ENCODE assay signal across 25 mouse cellular contexts in the genomic region with DNA sequence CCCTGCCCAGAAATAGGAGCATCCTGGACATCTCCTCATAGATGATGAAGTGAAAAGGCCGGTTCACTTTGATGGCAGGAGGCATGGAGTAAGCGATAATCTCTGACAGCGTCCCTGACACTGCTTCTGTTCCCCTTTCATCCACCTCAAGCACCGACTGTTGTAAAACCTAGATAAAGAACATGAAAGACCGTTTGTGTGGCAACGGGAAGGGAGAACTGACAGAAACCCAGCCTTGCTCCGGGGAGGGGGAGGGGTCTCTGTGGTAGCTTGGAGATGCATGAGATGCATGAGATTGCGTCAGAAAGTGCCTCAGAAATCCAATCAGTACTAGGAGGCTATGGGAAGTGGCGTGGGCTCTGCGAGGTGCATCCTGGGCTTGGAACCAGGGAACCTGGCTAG. TPM values are rescaled to one million over a fixed set of nuclear protein-coding genes. Genes with fewer than 3 reads are reported as not detected.
A peak's percentile ranks its signal among the peaks of the same experiment; 100 is the strongest.
DNase-seq lines count a peak whose midpoint lies in the region; ATAC-seq and TF ChIP-seq lines count a peak whose summit lies in the region.
"Had no signal": no experiment of that assay in that cellular context is flagged by ENCODE, and none has a peak within 500 bp of the region (broad histone marks: within the 10 kb centered on the region; RNA-seq: fewer than 3 reads in every experiment).

No protein-coding gene starts in this region.

- no peak for TF ChIP-seq EP300 in liver, postnatal 0 days (IDR thresholded peaks at IDR 0.05; ENCODE audit: low read depth)

- H3K9ac ChIP-seq in intestine, embryonic 14.5 days (ENCODE audit: low read length), result no peak overlapping the region
- H3K9ac ChIP-seq in intestine, postnatal 0 days (ENCODE audit: low read depth, low read length), result no peak overlapping the region
- H3K9ac ChIP-seq in intestine, embryonic 15.5 days, result no peak overlapping the region
- H3K9ac ChIP-seq in liver, postnatal 0 days (replicated peaks), result no peak overlapping the region
- H3K9ac ChIP-seq: embryonic facial prominence, embryonic 12.5 days; forebrain, embryonic 15.5 days; hindbrain, embryonic 12.5 days had no signal

- no peaks in the 10 kb centered on the region for H3K4me1 ChIP-seq in intestine, embryonic 14.5 days (replicated peaks; ENCODE audit: control insufficient read depth, insufficient read depth, low read length)
- H3K4me1 ChIP-seq in intestine, postnatal 0 days (replicated peaks; ENCODE audit: control insufficient read depth, insufficient read depth, low read length), result 0 out of 2 replicates have a peak, but pooled peaks cover 2% of the 10 kb centered on the region
- no peaks in the 10 kb centered on the region for H3K4me1 ChIP-seq in intestine, embryonic 15.5 days (replicated peaks)
- no peaks in the 10 kb centered on the region for H3K4me1 ChIP-seq in liver, postnatal 0 days (ENCODE audit: insufficient read depth)
- H3K4me1 ChIP-seq: embryonic facial prominence, embryonic 12.5 days; forebrain, embryonic 15.5 days; hindbrain, embryonic 12.5 days had no signal

- peak; percentile 55; the same call in 1 of the 2 replicates for ATAC-seq in intestine, embryonic 14.5 days (replicated peaks; ENCODE audit: low FRiP score, low TSS enrichment, low read depth)
- no peak for ATAC-seq in intestine, postnatal 0 days
- peak; percentile 59 for ATAC-seq in intestine, embryonic 15.5 days
- ATAC-seq in liver, postnatal 0 days, result 0 out of 2 replicates have a peak, but pooled peaks have one; percentile 31
- no peak for ATAC-seq in inflammation-experienced regulatory T-cells, adult 6 months
- ATAC-seq: forebrain, embryonic 15.5 days; hindbrain, embryonic 16.5 days had no signal

- no peaks in the 10 kb centered on the region for H3K9me3 ChIP-seq in intestine, embryonic 14.5 days (ENCODE audit: control insufficient read depth, low read length)
- H3K9me3 ChIP-seq in intestine, postnatal 0 days (ENCODE audit: control insufficient read depth), result no peaks in the 10 kb centered on the region
- H3K9me3 ChIP-seq in intestine, embryonic 15.5 days, result no peaks in the 10 kb centered on the region
- no peaks in the 10 kb centered on the region for H3K9me3 ChIP-seq in liver, postnatal 0 days (ENCODE audit: low read length)
- H3K9me3 ChIP-seq: embryonic facial prominence, embryonic 12.5 days; forebrain, embryonic 15.5 days; heart, embryonic 10.5 days; hindbrain, embryonic 12.5 days had no signal

- H3K36me3 ChIP-seq in intestine, embryonic 14.5 days (ENCODE audit: control insufficient read depth, insufficient read depth, low read length), result no peaks in the 10 kb centered on the region
- no peaks in the 10 kb centered on the region for H3K36me3 ChIP-seq in intestine, postnatal 0 days (ENCODE audit: control insufficient read depth, insufficient read depth)
- H3K36me3 ChIP-seq in intestine, embryonic 15.5 days, result no peaks in the 10 kb centered on the region
- peaks cover 2% of the 10 kb centered on the region; the same call in 1 of the 2 replicates for H3K36me3 ChIP-seq in liver, postnatal 0 days (replicated peaks; ENCODE audit: insufficient read depth, low read length)
- H3K36me3 ChIP-seq: embryonic facial prominence, embryonic 12.5 days; forebrain, embryonic 15.5 days; heart, embryonic 10.5 days; hindbrain, embryonic 12.5 days had no signal

- 73% methylated on average over 10 of the region's 10 CpGs for WGBS in intestine, embryonic 14.5 days
- whole genome bisulfite sequencing in intestine, postnatal 0 days, result 41% methylated on average over 10 of the region's 10 CpGs
- WGBS in intestine, embryonic 15.5 days, result 59% methylated on average over 10 of the region's 10 CpGs
- WGBS in liver, postnatal 0 days (ENCODE audit: insufficient replicate concordance), result 49% methylated on average over 10 of the region's 10 CpGs

- H3K4me2 ChIP-seq in intestine, embryonic 14.5 days (ENCODE audit: low read length), result no peak overlapping the region
- H3K4me2 ChIP-seq in intestine, postnatal 0 days (replicated peaks; ENCODE audit: low read depth), result no peak overlapping the region
- no peak overlapping the region; the same call in 1 of the 2 replicates for H3K4me2 ChIP-seq in intestine, embryonic 15.5 days (replicated peaks)
- H3K4me2 ChIP-seq in liver, postnatal 0 days (ENCODE audit: low read depth, low read length), result no peak overlapping the region
- H3K4me2 ChIP-seq: embryonic facial prominence, embryonic 12.5 days; forebrain, embryonic 15.5 days; hindbrain, embryonic 12.5 days had no signal

- TF ChIP-seq CTCF in intestine, postnatal 0 days (IDR thresholded peaks at IDR 0.05; ENCODE audit: low read depth), result no peak
- TF ChIP-seq CTCF in liver, postnatal 0 days (IDR thresholded peaks at IDR 0.05; ENCODE audit: low read depth), result no peak

- no peak overlapping the region for H3K4me3 ChIP-seq in intestine, embryonic 14.5 days (ENCODE audit: low read depth, low read length)
- no peak overlapping the region for H3K4me3 ChIP-seq in intestine, postnatal 0 days (ENCODE audit: low read depth, low read length)
- H3K4me3 ChIP-seq in intestine, embryonic 15.5 days (replicated peaks), result no peak overlapping the region
- H3K4me3 ChIP-seq in liver, postnatal 0 days (ENCODE audit: low read depth, low read length), result no peak overlapping the region
- H3K4me3 ChIP-seq: embryonic facial prominence, embryonic 12.5 days; forebrain, embryonic 15.5 days; heart, embryonic 10.5 days; hindbrain, embryonic 12.5 days had no signal

- H3K27me3 ChIP-seq in intestine, embryonic 14.5 days (replicated peaks; ENCODE audit: control insufficient read depth, insufficient read depth, low read length), result no peaks in the 10 kb centered on the region
- no peaks in the 10 kb centered on the region for H3K27me3 ChIP-seq in intestine, postnatal 0 days (replicated peaks; ENCODE audit: control insufficient read depth, insufficient read depth, low read length)
- H3K27me3 ChIP-seq in intestine, embryonic 15.5 days (replicated peaks), result no peaks in the 10 kb centered on the region
- no peaks in the 10 kb centered on the region for H3K27me3 ChIP-seq in liver, postnatal 0 days (ENCODE audit: insufficient read depth, low read length)
- H3K27me3 ChIP-seq: embryonic facial prominence, embryonic 12.5 days; forebrain, embryonic 15.5 days; hindbrain, embryonic 12.5 days had no signal

- no peak overlapping the region for H3K27ac ChIP-seq in intestine, embryonic 14.5 days (ENCODE audit: low read depth)
- H3K27ac ChIP-seq in intestine, postnatal 0 days (ENCODE audit: low read depth, low read length), result no peak overlapping the region
- no peak overlapping the region for H3K27ac ChIP-seq in intestine, embryonic 15.5 days
- H3K27ac ChIP-seq in liver, postnatal 0 days (ENCODE audit: low read depth), result no peak overlapping the region
- H3K27ac ChIP-seq: embryonic facial prominence, embryonic 12.5 days; forebrain, embryonic 15.5 days; heart, embryonic 10.5 days; hindbrain, embryonic 12.5 days had no signal

- no peak for DNase-seq in intestine, embryonic 14.5 days (ENCODE audit: low spot score)
- peak; percentile 94 for DNase-seq in MEL-GATA-1-ER (ENCODE audit: extremely low read depth, low read depth)
- DNase-seq in liver, postnatal 0 days, result no peak
- no peak for DNase-seq in testis, postnatal 14 days (ENCODE audit: low spot score)
- DNase-seq in lung, postnatal 10 days, result no peak
- DNase-seq: adrenal gland, adult 2 months; adrenal gland, postnatal 25 days; cerebellum, adult 2 months; cerebellum, postnatal 10 days; gastrocnemius, postnatal 14 days; heart, postnatal 10 days; heart, postnatal 4 days had no signal

RNA-seq across cellular contexts. Expression of a gene that starts 14.4 kb away (rescaled TPM):
- polyA plus RNA-seq in intestine, embryonic 14.5 days (2014; fragmentation: Nextera tagmentation; extraction: Ambion mirVana), result 0.42 TPM in 2 replicates
- 0.10 and 0.21 TPM in 2 replicates for polyA plus RNA-seq in intestine, postnatal 0 days (2015; fragmentation: Nextera tagmentation; extraction: Ambion mirVana)
- 1.8 and 2.3 TPM in 2 replicates for polyA plus RNA-seq in intestine, embryonic 15.5 days (2015; fragmentation: Nextera tagmentation; extraction: Ambion mirVana)
- 46.3 and 47.6 TPM in 2 replicates for polyA plus RNA-seq in liver, postnatal 0 days (2015; fragmentation: Nextera tagmentation; extraction: Ambion mirVana)
- polyA plus RNA-seq in inflammation-experienced regulatory T-cells, adult 6 months (2017; shearing (Covaris generic)), result not detected
- polyA plus RNA-seq: adrenal gland, adult 2 months; C2C12; cerebellum, adult 2 months; embryonic facial prominence, embryonic 12.5 days; forebrain, embryonic 11.5 days; gonadal fat pad, adult 2 months; heart, embryonic 14.5 days; hindbrain, embryonic 12.5 days had no signal

RNA-seq across cellular contexts. Expression of a gene that starts 40.2 kb away (rescaled TPM):
- polyA plus RNA-seq in intestine, embryonic 14.5 days (2014; fragmentation: Nextera tagmentation; extraction: Ambion mirVana), result 0.90 and 75.1 TPM in 2 replicates
- polyA plus RNA-seq in intestine, postnatal 0 days (2015; fragmentation: Nextera tagmentation; extraction: Ambion mirVana), result 0.21 TPM in 1 of 2 replicates, not detected in the other
- polyA plus RNA-seq in intestine, embryonic 15.5 days (2015; fragmentation: Nextera tagmentation; extraction: Ambion mirVana), result 96.8 and 146 TPM in 2 replicates
- 5.8 and 10.0 TPM in 2 replicates for polyA plus RNA-seq in liver, postnatal 0 days (2015; fragmentation: Nextera tagmentation; extraction: Ambion mirVana)
- not detected for polyA plus RNA-seq in inflammation-experienced regulatory T-cells, adult 6 months (2017; shearing (Covaris generic))
- polyA plus RNA-seq: cerebellum, adult 2 months; cortical plate, adult 2 months; forebrain, embryonic 11.5 days; forebrain, embryonic 15.5 days; hindbrain, embryonic 12.5 days; hindbrain, embryonic 16.5 days had no signal

RNA-seq across cellular contexts. Expression of a gene that starts 59.1 kb away (rescaled TPM):
- polyA plus RNA-seq in intestine, embryonic 14.5 days (2014; fragmentation: Nextera tagmentation; extraction: Ambion mirVana), result 0.27 TPM in 1 of 2 replicates, not detected in the other
- polyA plus RNA-seq in intestine, postnatal 0 days (2015; fragmentation: Nextera tagmentation; extraction: Ambion mirVana), result not detected in 2 replicates
- 0.30 and 0.56 TPM in 2 replicates for polyA plus RNA-seq in intestine, embryonic 15.5 days (2015; fragmentation: Nextera tagmentation; extraction: Ambion mirVana)
- not detected in 2 replicates for polyA plus RNA-seq in liver, postnatal 0 days (2015; fragmentation: Nextera tagmentation; extraction: Ambion mirVana)
- not detected for polyA plus RNA-seq in inflammation-experienced regulatory T-cells, adult 6 months (2017; shearing (Covaris generic))
- polyA plus RNA-seq: adrenal gland, adult 2 months; C2C12; cerebellum, adult 2 months; cortical plate, adult 2 months; embryonic facial prominence, embryonic 12.5 days; forebrain, embryonic 11.5 days; forebrain, embryonic 15.5 days; heart, embryonic 10.5 days; heart, embryonic 14.5 days; hindbrain, embryonic 12.5 days; hindbrain, embryonic 16.5 days had no signal

Comparison
In these comparisons a context has a peak if more than half of its experiments do, and no peak if none do; other contexts are left out.
1. ATAC-seq: peak in intestine, embryonic 14.5 days (single experiment), intestine, embryonic 15.5 days (single experiment) and liver, postnatal 0 days (single experiment); none in intestine, postnatal 0 days (single experiment) and inflammation-experienced regulatory T-cells, adult 6 months (single experiment).
2. RNA of a gene that starts 14.4 kb away (polyA plus RNA-seq): 46.3 to 47.6 TPM in liver, postnatal 0 days; 1.8 to 2.3 TPM in intestine, embryonic 15.5 days, 0.42 TPM in intestine, embryonic 14.5 days, 0.10 to 0.21 TPM in intestine, postnatal 0 days and not detected in inflammation-experienced regulatory T-cells, adult 6 months; every median in the first group is over 10 times any median in the second.